Comparison of ENCODE assay signal across 18 mouse cellular contexts in genomic region chr7:66969199-66969598, GRCm38 (mm10).
DNase-seq lines count a peak whose midpoint lies in the region; ATAC-seq lines count a peak whose summit lies in the region.
"Had no signal": no experiment of that assay in that cellular context is flagged by ENCODE, and none has a peak within 500 bp of the region (broad histone marks: within the 10 kb centered on the region; RNA-seq: fewer than 3 reads in every experiment).

No protein-coding gene starts in this region.

- 0 out of 2 replicates have a peak, but pooled peaks have one; percentile 28 for ATAC-seq in heart, embryonic 16.5 days (replicated peaks; ENCODE audit: extremely low read depth, insufficient read depth, low FRiP score)
- no peak for ATAC-seq in limb, embryonic 13.5 days (ENCODE audit: low FRiP score, low read depth)
- ATAC-seq: CD4-positive, CD25-positive, alpha-beta regulatory T cell, adult 4 months had no signal

- intact Hi-C loops in heart, postnatal 10 days (cut with DNase I) = no loop called here

- 41% methylated on average over 2 of the region's 2 CpGs for WGBS in heart, embryonic 16.5 days
- 18% methylated on average over 2 of the region's 2 CpGs for WGBS in limb, embryonic 13.5 days

- H3K4me2 ChIP-seq in heart, embryonic 16.5 days (ENCODE audit: low read depth, low read length) = no peak overlapping the region
- no peak overlapping the region for H3K4me2 ChIP-seq in limb, embryonic 13.5 days (replicated peaks)
- H3K4me2 ChIP-seq: forebrain, embryonic 12.5 days; hindbrain, embryonic 13.5 days; neural tube, embryonic 15.5 days had no signal

- no peaks in the 10 kb centered on the region for H3K36me3 ChIP-seq in heart, embryonic 16.5 days (ENCODE audit: control insufficient read depth, insufficient read depth)
- peaks cover 4% of the 10 kb centered on the region; the same call in 1 of the 2 replicates for H3K36me3 ChIP-seq in limb, embryonic 13.5 days
- H3K36me3 ChIP-seq: forebrain, embryonic 12.5 days; hindbrain, embryonic 13.5 days; neural tube, embryonic 15.5 days had no signal

- H3K27me3 ChIP-seq in heart, embryonic 16.5 days (ENCODE audit: control insufficient read depth, insufficient read depth, low read length) = no peaks in the 10 kb centered on the region
- H3K27me3 ChIP-seq in limb, embryonic 13.5 days = no peaks in the 10 kb centered on the region
- H3K27me3 ChIP-seq: forebrain, embryonic 12.5 days; hindbrain, embryonic 13.5 days; neural tube, embryonic 15.5 days had no signal

- H3K4me1 ChIP-seq in heart, embryonic 16.5 days (ENCODE audit: control insufficient read depth, insufficient read depth, low read length) = peaks cover 29% of the 10 kb centered on the region
- H3K4me1 ChIP-seq in limb, embryonic 13.5 days = peaks cover 61% of the 10 kb centered on the region

- DNase-seq in heart, postnatal 10 days = no peak
- DNase-seq in testis, postnatal 10 days (ENCODE audit: low spot score) = peak; percentile 13
- no peak for DNase-seq in testis, postnatal 14 days (ENCODE audit: low spot score)
- DNase-seq in cerebellum, adult 9-11 months = no peak
- DNase-seq in layer of hippocampus, postnatal 14 days (ENCODE audit: low spot score in 2 of 2) = no peak
- DNase-seq: adrenal gland, postnatal 10 days; cerebellum, adult 18-20 months; gastrocnemius, postnatal 36 days; kidney, adult 2 months; liver had no signal

- H3K9me3 ChIP-seq in heart, embryonic 16.5 days (replicated peaks; ENCODE audit: control insufficient read depth, low read length) = no peaks in the 10 kb centered on the region
- H3K9me3 ChIP-seq in limb, embryonic 13.5 days = no peaks in the 10 kb centered on the region
- H3K9me3 ChIP-seq: forebrain, embryonic 12.5 days; hindbrain, embryonic 13.5 days; megakaryocyte, embryonic 14.5 days; neural tube, embryonic 15.5 days had no signal

- H3K9ac ChIP-seq in heart, embryonic 16.5 days (ENCODE audit: low read length) = no peak overlapping the region
- H3K9ac ChIP-seq in limb, embryonic 13.5 days = no peak overlapping the region
- H3K9ac ChIP-seq: forebrain, embryonic 12.5 days; hindbrain, embryonic 13.5 days; neural tube, embryonic 15.5 days had no signal

- H3K27ac ChIP-seq in heart, embryonic 16.5 days (ENCODE audit: low read length) = peak overlapping the region; percentile 50; the same call in 1 of the 2 replicates
- H3K27ac ChIP-seq in limb, embryonic 13.5 days = 0 out of 2 replicates have a peak overlapping the region, but pooled peaks have one; percentile 34
- H3K27ac ChIP-seq: forebrain, embryonic 12.5 days; hindbrain, embryonic 13.5 days; left cerebral cortex, adult 2 months had no signal

- H3K4me3 ChIP-seq in heart, embryonic 16.5 days (ENCODE audit: low read length) = no peak overlapping the region
- H3K4me3 ChIP-seq in limb, embryonic 13.5 days = no peak overlapping the region
- H3K4me3 ChIP-seq: forebrain, embryonic 12.5 days; hindbrain, embryonic 13.5 days; left cerebral cortex, adult 2 months; neural tube, embryonic 15.5 days had no signal
